In genomic region chr19:40658935-40659334, GRCm38 (mm10) we compare ENCODE assay signal across 8 mouse cellular contexts. TPM values are rescaled to one million over a fixed set of nuclear protein-coding genes. Genes with fewer than 3 reads are reported as not detected.
A peak's percentile ranks its signal among the peaks of the same experiment; 100 is the strongest.
DNase-seq lines count a peak whose midpoint lies in the region; ATAC-seq and TF ChIP-seq lines count a peak whose summit lies in the region.

No protein-coding gene starts in this region.

- no peak for DNase-seq in forebrain, postnatal 0 days
- no peak for DNase-seq in layer of hippocampus, adult 2 months (ENCODE audit: low spot score in 2 of 2)
- no peak for DNase-seq in layer of hippocampus, adult 9-11 months
- peak; percentile 34 for DNase-seq in lung, embryonic 14.5 days
- DNase-seq in cerebellum, postnatal 4 days (ENCODE audit: low spot score in 2 of 2): no peak
- DNase-seq in gastrocnemius, postnatal 10 days: no peak

- 0 out of 2 replicates have a peak overlapping the region, but pooled peaks have one; percentile 51 for H3K4me2 ChIP-seq in forebrain, postnatal 0 days (ENCODE audit: low read depth)
- no peak overlapping the region; the same call in 1 of the 2 replicates for H3K4me2 ChIP-seq in forebrain, embryonic 12.5 days
- peak overlapping the region; percentile 62 for H3K4me2 ChIP-seq in lung, embryonic 14.5 days
- peak overlapping the region; percentile 44; the same call in 1 of the 2 replicates for H3K4me2 ChIP-seq in stomach, embryonic 14.5 days (replicated peaks; ENCODE audit: low read depth, low read length)

- H3K36me3 ChIP-seq in forebrain, postnatal 0 days (ENCODE audit: insufficient read depth): no peaks in the 10 kb centered on the region
- no peaks in the 10 kb centered on the region for H3K36me3 ChIP-seq in forebrain, embryonic 12.5 days (replicated peaks)
- no peaks in the 10 kb centered on the region for H3K36me3 ChIP-seq in lung, embryonic 14.5 days (ENCODE audit: insufficient read depth)
- H3K36me3 ChIP-seq in stomach, embryonic 14.5 days (ENCODE audit: control insufficient read depth, insufficient read depth, low read length): no peaks in the 10 kb centered on the region

- H3K27ac ChIP-seq in forebrain, postnatal 0 days (ENCODE audit: low read depth, low read length): no peak overlapping the region
- no peak overlapping the region for H3K27ac ChIP-seq in forebrain, embryonic 12.5 days
- H3K27ac ChIP-seq in layer of hippocampus, adult 2 months: no peak overlapping the region; the same call in 1 of the 2 replicates
- H3K27ac ChIP-seq in lung, embryonic 14.5 days (ENCODE audit: low read depth): no peak overlapping the region
- no peak overlapping the region for H3K27ac ChIP-seq in stomach, embryonic 14.5 days (ENCODE audit: low read length)

- no peaks in the 10 kb centered on the region for H3K9me3 ChIP-seq in forebrain, postnatal 0 days (ENCODE audit: low read length)
- no peaks in the 10 kb centered on the region for H3K9me3 ChIP-seq in forebrain, embryonic 12.5 days
- H3K9me3 ChIP-seq in lung, embryonic 14.5 days (ENCODE audit: low read depth, low read length): no peaks in the 10 kb centered on the region
- no peaks in the 10 kb centered on the region for H3K9me3 ChIP-seq in stomach, embryonic 14.5 days (ENCODE audit: control insufficient read depth, low read depth, low read length)

- WGBS in forebrain, postnatal 0 days: 66% methylated on average over 5 of the region's 5 CpGs
- 60% methylated on average over 5 of the region's 5 CpGs for WGBS in forebrain, embryonic 12.5 days
- WGBS in lung, embryonic 14.5 days: 36% methylated on average over 5 of the region's 5 CpGs
- 39% methylated on average over 5 of the region's 5 CpGs for WGBS in stomach, embryonic 14.5 days

- no peak overlapping the region for H3K9ac ChIP-seq in forebrain, postnatal 0 days
- no peak overlapping the region for H3K9ac ChIP-seq in forebrain, embryonic 12.5 days
- H3K9ac ChIP-seq in lung, embryonic 14.5 days: no peak overlapping the region; the same call in 1 of the 2 replicates
- H3K9ac ChIP-seq in stomach, embryonic 14.5 days (replicated peaks; ENCODE audit: low read depth, low read length): no peak overlapping the region

- ATAC-seq in forebrain, postnatal 0 days: no peak
- no peak for ATAC-seq in forebrain, embryonic 12.5 days (ENCODE audit: low FRiP score)
- no peak for ATAC-seq in lung, embryonic 14.5 days (ENCODE audit: insufficient read depth)
- no peak for ATAC-seq in stomach, embryonic 14.5 days (ENCODE audit: insufficient number of reproducible peaks, insufficient read depth, low FRiP score, low read depth)

- no peaks in the 10 kb centered on the region for H3K27me3 ChIP-seq in forebrain, postnatal 0 days (ENCODE audit: insufficient read depth, low read length)
- no peaks in the 10 kb centered on the region for H3K27me3 ChIP-seq in forebrain, embryonic 12.5 days
- H3K27me3 ChIP-seq in lung, embryonic 14.5 days (ENCODE audit: insufficient read depth, low read length): no peaks in the 10 kb centered on the region; the same call in 1 of the 2 replicates
- no peaks in the 10 kb centered on the region for H3K27me3 ChIP-seq in stomach, embryonic 14.5 days (ENCODE audit: control insufficient read depth, insufficient read depth, low read length)

- H3K4me1 ChIP-seq in forebrain, postnatal 0 days (ENCODE audit: insufficient read depth): no peaks in the 10 kb centered on the region
- peaks cover 19% of the 10 kb centered on the region for H3K4me1 ChIP-seq in forebrain, embryonic 12.5 days
- peaks cover 19% of the 10 kb centered on the region for H3K4me1 ChIP-seq in lung, embryonic 14.5 days (ENCODE audit: insufficient read depth)
- 0 out of 2 replicates have a peak, but pooled peaks cover 15% of the 10 kb centered on the region for H3K4me1 ChIP-seq in stomach, embryonic 14.5 days (ENCODE audit: control insufficient read depth, insufficient read depth, low read length)

- no peak overlapping the region for H3K4me3 ChIP-seq in forebrain, postnatal 0 days (ENCODE audit: low read depth, low read length)
- H3K4me3 ChIP-seq in forebrain, embryonic 12.5 days (replicated peaks): no peak overlapping the region
- peak overlapping the region; percentile 55; the same call in 1 of the 2 replicates for H3K4me3 ChIP-seq in layer of hippocampus, adult 2 months
- no peak overlapping the region; the same call in 1 of the 2 replicates for H3K4me3 ChIP-seq in lung, embryonic 14.5 days (ENCODE audit: low read depth, low read length)
- H3K4me3 ChIP-seq in stomach, embryonic 14.5 days (ENCODE audit: low read depth, low read length): no peak overlapping the region

- no peak for TF ChIP-seq CTCF in forebrain, postnatal 0 days (IDR thresholded peaks at IDR 0.05; ENCODE audit: low read depth)
- TF ChIP-seq CTCF in layer of hippocampus, adult 2 months (conservative IDR thresholded peaks at IDR 0.05): no peak
- TF ChIP-seq CTCF in lung, embryonic 14.5 days (IDR thresholded peaks at IDR 0.05; ENCODE audit: low read depth): no peak

RNA-seq across cellular contexts. Expression of gene Entpd1, which starts 46.8 kb away (rescaled TPM):
- total RNA-seq in forebrain, postnatal 0 days (2014; rRNA removed): 6.3 and 12.5 TPM in 2 replicates
- polyA plus RNA-seq in forebrain, postnatal 0 days (2015; fragmentation: Nextera tagmentation; extraction: Ambion mirVana): 5.1 and 6.1 TPM in 2 replicates
- polyA plus RNA-seq in forebrain, embryonic 12.5 days (2016; fragmentation: Nextera tagmentation; extraction: Ambion mirVana): 11.2 and 12.6 TPM in 2 replicates
- total RNA-seq in layer of hippocampus, adult 2 months (2021): 10 to 100 TPM; 17.2 to 18.5 TPM
- polyA plus RNA-seq in lung, embryonic 14.5 days (2014; fragmentation: Nextera tagmentation; extraction: Ambion mirVana): 12.7 and 15.4 TPM in 2 replicates
- 11.3 and 12.2 TPM in 2 replicates for polyA plus RNA-seq in stomach, embryonic 14.5 days (2014; fragmentation: Nextera tagmentation; extraction: Ambion mirVana)
- 10 to 100 TPM; 23.8 to 29.0 TPM for total RNA-seq in gastrocnemius, postnatal 10 days (2021)

RNA-seq across cellular contexts. Expression of gene Tctn3, which starts 46.9 kb away (rescaled TPM):
- 25.6 and 28.0 TPM in 2 replicates for total RNA-seq in forebrain, postnatal 0 days (2014; rRNA removed)
- polyA plus RNA-seq in forebrain, postnatal 0 days (2015; fragmentation: Nextera tagmentation; extraction: Ambion mirVana): 12.3 and 15.1 TPM in 2 replicates
- polyA plus RNA-seq in forebrain, embryonic 12.5 days (2016; fragmentation: Nextera tagmentation; extraction: Ambion mirVana): 13.8 and 14.0 TPM in 2 replicates
- 10 to 100 TPM; 14.6 to 18.5 TPM for total RNA-seq in layer of hippocampus, adult 2 months (2021)
- 10.4 and 11.2 TPM in 2 replicates for polyA plus RNA-seq in lung, embryonic 14.5 days (2014; fragmentation: Nextera tagmentation; extraction: Ambion mirVana)
- polyA plus RNA-seq in stomach, embryonic 14.5 days (2014; fragmentation: Nextera tagmentation; extraction: Ambion mirVana): 10.4 and 11.4 TPM in 2 replicates
- total RNA-seq in gastrocnemius, postnatal 10 days (2021): 1 to 10 TPM; 2.1 to 3.9 TPM
